Mouse (Mus musculus) cerebellum, postnatal 25 days (tissue): Measurements from ENCODE around the gene Aqp9.
"Not testable (repeated sequence)": the region's sequence is repeated elsewhere in the genome, so short reads cannot be mapped to it uniquely, and the experiment has no call there.

Experiments used
- DNase-seq, 2 experiments: peaks; one replicate each; pipeline ENCODE4 v3.0.0; 2021; ENCODE audit warnings: mixed read lengths in 2 of 2

Aqp9 gene

GRCm38 (mm10) chr9:71135073-71135472 lies 33.4 kb downstream of the Aqp9 start:
- no peak for DNase-seq

- DNase-seq, result no peak
Observed at GRCm38 (mm10) chr9:71133190-71133589, 35.3 kb downstream of the Aqp9 start.

DNA sequence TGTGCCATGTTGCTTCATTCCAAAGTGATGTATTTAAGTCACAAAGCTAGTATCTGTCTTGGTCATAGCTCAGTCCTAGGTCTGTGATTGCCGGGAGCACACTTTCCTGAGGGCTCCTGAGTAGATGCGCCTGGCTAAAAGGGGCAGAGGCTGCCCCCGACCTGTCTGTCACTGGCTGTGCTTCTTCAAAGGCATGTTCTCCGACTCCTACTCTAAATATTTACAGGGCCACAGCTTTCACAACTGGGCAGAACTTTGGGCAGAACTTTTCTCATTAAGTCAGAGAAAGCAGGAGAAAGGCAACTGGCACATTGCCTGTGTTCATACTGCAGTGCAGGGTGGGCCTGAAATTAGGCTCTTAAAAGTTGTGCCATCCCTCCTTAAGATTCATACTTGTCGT lies 36.7 kb downstream of the Aqp9 start:
- DNase-seq, result no peak

DNA sequence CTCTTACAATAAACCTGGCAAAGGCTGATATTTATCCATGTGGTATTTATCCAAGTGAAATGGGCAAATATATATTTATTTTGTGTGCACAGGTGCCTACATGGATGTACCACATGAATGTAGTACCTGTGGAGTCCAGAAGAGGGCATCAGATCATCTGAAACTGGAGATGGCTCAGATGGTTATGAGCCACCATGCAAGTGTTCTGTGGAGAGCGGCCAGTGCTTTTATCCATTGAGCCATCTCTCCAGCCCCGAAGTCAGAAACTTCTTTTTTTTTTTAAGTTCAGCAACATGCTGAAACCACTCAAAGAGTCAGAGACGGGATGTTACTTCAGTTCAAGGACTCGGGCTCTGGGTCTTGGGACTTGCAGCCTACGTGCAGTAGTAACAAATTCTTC lies 39.6 kb downstream of the Aqp9 start:
- peak; percentile 11 to 62 for DNase-seq

GRCm38 (mm10) chr9:71126205-71126604 lies 42.3 kb downstream of the Aqp9 start:
- DNase-seq, result peak; percentile 27 to 55

DNA sequence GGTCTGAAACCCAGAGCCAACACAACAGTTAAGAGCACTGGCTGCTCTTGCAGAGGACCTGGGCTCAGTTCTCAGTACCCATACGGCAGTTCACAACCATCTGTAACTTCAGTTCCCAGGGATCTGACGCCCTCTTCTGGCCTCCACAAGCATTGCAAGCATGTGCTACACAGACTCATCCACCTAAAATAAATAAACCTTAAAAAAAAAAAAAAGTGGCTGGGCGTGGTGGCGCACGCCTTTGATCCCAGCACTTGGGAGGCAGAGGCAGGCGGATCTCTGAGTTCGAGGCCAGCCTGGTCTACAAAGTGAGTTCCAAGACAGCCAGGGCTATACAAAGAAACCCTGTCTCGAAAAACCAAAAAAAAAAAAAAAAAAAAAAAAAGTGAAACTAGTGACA lies 45.4 kb downstream of the Aqp9 start:
- not testable (repeated sequence) for DNase-seq

- no peak for DNase-seq
Observed at GRCm38 (mm10) chr9:71120924-71121323, 47.6 kb downstream of the Aqp9 start.

DNA sequence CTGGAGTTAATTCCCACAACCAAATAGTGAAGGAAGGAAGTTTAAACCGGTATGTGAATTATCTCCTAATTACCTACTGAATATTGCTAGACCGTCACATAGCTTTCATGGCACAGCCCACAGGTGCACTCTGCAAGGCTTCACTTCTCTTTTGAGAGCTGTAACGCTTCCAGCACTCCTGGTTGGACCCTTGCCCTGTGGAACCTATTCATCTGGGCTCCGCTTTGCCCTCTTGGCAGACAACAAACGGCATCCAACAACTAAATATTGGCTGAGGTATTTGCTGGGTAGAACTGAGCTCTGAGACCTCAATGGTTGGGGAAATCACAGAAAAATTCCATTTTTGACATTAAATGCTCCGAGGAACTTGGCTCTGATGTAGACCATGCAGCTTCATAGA lies 55.3 kb downstream of the Aqp9 start:
- DNase-seq, result peak; percentile 28 to 52

DNA sequence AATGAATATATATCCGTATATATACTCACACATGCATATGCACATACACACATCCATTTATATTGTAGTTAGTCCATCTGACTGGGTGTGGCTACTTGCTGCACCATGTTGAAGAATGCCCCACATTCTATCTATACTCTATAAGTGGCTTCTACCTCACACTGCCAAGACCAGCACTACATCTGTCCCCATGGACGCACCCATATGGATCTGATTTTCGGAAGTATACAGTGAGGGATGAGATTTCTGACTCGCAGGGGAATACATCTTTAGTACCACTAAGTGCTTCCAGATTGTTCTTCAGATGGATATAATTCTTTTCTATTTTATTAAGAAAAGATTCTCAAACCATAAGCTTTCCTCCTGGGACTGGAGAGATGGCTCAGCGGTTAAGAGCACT lies 65.0 kb downstream of the Aqp9 start:
- DNase-seq, result no peak

DNA sequence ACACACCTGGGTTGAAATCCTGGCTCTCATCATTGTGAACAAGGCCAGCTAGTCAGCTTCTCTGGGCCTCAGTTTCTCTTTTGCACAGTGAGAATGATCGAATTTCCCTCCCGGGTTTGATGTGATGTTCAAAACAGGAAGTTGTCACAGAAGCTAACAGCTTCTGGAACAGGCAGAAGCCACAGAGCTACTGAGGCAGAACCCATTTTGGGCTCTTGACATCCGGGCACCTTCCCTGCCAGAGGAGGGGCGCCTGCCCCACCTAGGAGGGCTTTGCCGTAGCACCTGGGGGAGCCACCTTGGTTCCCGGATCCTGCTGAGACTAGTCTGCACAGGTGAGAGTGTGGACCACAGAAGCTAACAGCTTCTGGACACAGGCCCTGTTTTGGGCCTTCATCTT lies 74.4 kb downstream of the Aqp9 start:
- DNase-seq, result no peak

DNA sequence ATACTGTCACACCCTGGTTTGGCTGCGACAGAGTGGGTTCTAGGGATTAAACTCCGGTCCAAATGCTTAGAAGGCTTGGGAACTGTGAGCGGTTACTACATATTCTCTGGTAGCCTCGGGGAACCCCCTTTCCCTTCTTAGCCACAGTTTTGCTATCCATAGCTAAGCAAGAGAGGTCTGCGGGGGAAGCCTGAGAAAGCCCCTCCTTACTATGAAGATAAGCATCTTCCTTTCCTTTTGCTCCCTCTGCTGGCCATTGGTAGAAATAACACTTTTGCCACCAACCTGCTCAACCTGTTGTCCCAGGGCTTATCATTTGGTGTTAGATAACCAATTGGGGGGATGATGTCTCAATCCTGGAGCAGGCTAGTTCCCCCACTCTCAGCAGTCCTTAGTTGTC lies 76.4 kb downstream of the Aqp9 start:
- peak; percentile 61 to 73 for DNase-seq

DNA sequence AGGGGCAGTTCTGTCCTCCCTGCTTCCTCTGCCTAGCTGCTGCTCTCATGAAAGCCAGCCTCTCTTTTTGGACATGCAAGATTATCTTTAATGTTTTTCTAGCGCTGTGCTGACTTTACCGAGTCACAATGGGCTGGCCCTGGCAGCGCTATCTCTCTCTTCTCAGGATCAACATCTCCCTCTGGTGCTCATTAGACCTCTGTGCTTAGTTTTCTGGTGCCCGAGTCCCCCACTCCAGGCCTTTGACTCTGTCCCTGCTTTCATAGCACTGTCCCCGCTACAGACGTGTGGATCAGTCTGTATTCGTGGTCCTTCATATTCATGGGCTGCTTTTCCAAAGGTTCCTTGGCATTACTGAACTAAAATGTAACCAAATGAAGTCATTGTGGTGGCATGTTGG lies 89.3 kb downstream of the Aqp9 start:
- DNase-seq, result peak in 1 of 2 experiments; percentile 14

- DNase-seq, result no peak
Observed at GRCm38 (mm10) chr9:71077251-71077825, 91.1 kb downstream of the Aqp9 start.

- DNase-seq, result peak in 1 of 2 experiments; percentile 21
Observed at GRCm38 (mm10) chr9:71076201-71076648, 92.3 kb downstream of the Aqp9 start.

DNA sequence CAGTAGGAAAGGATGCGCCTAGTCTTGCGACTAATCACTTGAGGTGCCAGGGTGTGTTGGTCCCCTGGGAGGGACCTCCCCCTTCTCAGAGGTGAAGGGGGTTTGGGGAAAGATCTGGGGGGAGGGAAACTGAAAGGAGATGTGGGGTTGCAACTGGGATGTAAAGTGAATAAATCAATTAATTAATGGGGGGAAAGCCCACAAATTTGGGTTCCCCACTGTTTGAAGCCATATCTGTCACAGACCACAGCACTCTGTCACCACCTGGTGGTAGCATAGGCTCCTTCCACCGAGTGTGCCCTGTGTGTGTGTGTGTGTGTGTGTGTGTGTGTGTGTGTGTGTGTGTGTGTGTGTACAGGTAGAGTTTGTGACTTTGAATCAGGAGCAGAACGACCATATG lies 94.7 kb downstream of the Aqp9 start:
- DNase-seq, result peak; percentile 65 to 83

DNA sequence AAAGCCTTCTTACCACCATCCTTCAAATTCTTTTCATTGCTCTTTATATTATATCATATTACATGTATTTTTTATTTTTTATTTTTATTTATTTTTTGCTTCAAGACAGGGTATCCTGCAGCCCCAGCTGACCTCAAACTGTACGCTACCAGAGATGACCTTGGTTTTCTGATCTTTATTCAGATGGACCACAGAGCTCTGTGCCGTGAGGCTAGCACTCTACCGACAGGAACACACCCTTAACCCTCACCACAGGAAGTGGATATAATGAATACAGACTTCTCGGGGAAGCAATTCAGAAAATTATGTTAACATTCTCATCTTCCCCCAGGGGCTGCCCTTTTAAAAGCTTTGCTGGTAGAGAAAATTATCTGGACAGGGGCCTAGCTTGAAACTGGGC lies 95.4 kb downstream of the Aqp9 start:
- DNase-seq, result no peak

DNA sequence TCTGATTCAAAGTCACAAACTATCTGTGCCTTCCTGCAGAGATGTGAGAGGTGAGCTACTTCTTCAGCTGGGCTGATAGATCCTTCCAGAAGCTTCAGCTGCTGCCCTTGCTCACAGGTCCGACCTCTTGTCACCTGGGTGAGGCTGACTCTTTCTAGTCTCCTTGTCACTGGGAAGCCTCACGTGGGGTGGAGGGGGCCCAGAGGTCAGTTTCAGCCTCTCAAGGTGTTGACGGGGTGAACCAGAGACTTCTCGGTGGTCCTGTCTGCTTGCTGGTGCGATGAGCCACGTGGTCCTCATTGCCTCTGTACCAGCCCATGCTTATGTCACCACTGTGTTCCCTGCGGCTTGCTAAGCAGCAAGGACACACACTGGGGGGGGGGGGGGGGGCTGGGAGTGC lies 96.0 kb downstream of the Aqp9 start:
- DNase-seq, result peak; percentile 44 to 55

- peak; percentile 79 to 80 for DNase-seq
Observed at GRCm38 (mm10) chr9:71071581-71072330, 96.7 kb downstream of the Aqp9 start.

- DNase-seq, result peak in 1 of 2 experiments; percentile 34
Observed at GRCm38 (mm10) chr9:71070628-71071027, 97.9 kb downstream of the Aqp9 start.

DNA sequence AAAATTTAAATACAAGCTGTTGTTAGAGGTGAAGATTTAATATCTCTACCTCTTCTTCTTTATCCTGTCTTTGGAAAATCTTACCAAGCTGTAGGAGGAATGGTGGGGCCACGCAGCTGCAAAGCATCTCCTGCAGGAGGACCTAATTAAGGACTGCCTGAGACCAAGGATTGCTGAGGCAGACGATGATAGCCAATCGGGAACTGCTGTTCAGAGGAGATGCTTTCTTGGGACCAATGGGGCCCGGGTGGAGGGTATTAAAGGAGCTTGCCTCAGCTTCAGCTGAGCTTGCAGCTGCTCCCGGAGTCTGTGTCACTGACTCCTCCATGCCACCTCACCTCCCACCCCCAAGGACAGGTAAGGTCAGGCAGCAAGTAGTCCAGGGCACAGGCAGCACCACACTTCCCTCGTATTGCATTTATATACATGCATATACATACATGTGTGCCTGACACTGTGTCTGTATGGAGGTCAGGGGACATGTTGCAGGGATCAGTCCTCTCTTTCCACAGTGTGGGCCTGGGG lies 99.6 kb downstream of the Aqp9 start:
- DNase-seq, result no peak

DNA sequence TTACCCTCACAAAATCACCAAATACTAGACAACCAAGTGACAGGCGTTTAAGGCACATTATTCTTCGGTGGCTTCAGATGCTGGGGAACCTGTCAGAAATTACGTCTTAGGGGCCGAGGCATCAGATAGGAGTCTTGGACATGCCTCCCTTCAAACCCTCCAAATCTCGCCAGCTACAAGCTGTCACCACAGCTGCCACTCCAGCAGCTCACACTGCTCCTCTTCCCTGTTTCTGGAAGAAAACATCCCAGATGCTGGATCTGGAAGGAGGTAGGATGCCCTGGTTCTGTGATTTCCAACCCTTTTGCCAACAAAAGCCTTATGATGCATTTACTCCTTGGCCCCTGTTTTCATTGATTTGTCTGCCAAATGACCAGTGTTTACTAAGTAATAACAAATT lies 101.3 kb downstream of the Aqp9 start:
- no peak for DNase-seq

DNA sequence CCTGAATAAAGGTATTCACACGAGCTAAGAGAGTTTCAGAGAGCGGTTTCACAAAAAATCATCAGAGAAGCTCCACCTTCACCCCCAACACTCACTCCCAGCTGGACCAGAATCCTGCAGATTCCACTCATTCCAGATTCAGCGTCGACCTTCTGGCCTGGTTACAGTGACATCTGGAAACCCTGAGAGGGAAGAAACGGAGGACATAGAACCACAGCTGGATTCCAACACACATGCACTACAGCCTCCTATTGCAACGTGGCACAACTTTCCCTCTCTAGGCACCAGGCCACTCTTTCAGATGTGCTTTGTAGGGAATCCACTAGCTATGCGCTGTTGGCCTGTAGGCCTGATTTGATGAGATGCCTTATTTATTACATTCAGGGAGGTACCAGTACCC lies 102.0 kb downstream of the Aqp9 start:
- no peak for DNase-seq

DNA sequence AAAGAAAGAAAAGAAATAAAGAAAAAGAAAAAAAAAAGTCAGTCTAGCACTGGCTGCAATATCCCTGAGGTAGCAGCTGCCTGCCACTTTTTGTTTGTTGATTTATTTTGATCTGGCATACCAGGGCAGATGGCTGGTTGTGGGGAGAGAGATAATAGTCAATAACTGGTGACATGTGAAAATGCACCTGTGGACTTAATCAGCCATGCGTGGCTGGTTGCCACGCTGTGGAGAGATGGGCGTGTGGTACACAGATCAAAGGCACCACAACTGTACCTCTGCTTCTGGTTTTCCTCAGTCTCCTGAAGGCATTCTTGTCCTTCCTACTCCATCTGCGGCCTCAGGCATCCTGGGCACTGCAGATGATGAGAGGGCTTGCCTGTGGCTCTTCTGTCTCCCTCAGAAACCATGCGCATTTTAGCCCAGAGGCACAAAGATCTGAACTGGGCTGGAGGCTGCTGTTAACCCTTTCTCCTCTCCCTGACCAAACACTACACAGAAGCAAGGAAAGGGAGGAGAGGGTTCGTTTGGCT lies 103.1 kb downstream of the Aqp9 start:
- no peak for DNase-seq

DNA sequence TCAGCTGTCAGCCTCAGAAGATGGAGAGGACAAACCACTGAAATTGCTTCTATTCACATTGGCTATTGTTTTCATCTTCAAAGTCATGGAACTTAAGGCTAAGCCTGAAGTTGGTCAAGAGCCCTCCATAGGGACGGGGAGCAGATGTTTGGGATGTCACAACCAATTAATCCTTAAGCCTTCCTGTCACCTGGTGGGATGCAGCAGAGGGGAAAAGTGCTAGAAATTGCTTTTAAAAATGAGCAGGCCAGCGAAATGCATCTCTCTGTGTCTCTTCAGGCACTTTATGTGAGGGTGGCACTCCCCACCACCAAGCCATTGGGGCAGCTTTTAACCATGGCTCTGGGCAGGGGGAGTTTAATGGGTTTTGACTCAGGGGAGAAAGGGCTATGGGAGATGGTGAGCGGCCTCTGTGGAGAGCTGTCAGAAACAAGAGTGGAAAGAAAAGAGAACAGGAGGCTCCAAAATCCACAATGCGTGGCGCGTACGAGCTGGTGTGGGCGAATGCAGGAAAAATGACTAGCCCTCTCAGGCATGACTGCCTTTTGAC lies 104.1 kb downstream of the Aqp9 start:
- no peak for DNase-seq
